In the genomic region with DNA sequence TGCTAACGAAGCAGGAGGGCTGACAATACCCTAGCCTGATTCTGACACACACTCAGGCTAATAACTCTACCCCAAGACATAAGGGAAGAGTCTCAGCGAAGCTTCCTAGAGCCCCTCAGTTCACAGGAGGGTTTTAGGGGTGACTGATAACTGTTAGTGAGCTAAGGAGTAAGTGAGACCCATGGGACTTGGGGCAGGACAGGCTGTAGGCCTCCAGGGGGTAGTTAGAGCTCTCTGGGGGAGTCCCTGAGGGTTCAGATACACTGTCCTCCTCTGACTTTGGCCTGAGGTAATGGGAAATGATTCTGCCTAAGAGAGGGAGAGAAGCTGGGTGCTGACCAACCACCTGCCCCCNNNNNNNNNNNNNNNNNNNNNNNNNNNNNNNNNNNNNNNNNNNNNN, we compare ENCODE assay signal across 31 mouse cellular contexts. TPM values are rescaled to one million over a fixed set of nuclear protein-coding genes. Genes with fewer than 3 reads are reported as not detected.
"Had no signal": no experiment of that assay in that cellular context is flagged by ENCODE, and none has a peak within 500 bp of the region (broad histone marks: within the 10 kb centered on the region; RNA-seq: fewer than 3 reads in every experiment).

No protein-coding gene starts in this region.

- H3K27me3 ChIP-seq: hindbrain, embryonic 15.5 days had no signal

- H3K4me3 ChIP-seq: heart, embryonic 12.5 days; heart, embryonic 15.5 days; hindbrain, embryonic 13.5 days; hindbrain, embryonic 15.5 days; kidney, embryonic 15.5 days; layer of hippocampus, adult 2 months; left cerebral cortex, adult 2 months; limb, embryonic 10.5 days; limb, embryonic 12.5 days; liver, embryonic 13.5 days; liver, embryonic 15.5 days had no signal

- ATAC-seq: hindbrain, postnatal 0 days; intestine, embryonic 16.5 days; liver, postnatal 0 days had no signal

- H3K27ac ChIP-seq: heart, embryonic 15.5 days; hindbrain, embryonic 13.5 days; hindbrain, embryonic 15.5 days; hindbrain, postnatal 0 days; kidney, embryonic 15.5 days; kidney, postnatal 0 days; layer of hippocampus, adult 2 months; left cerebral cortex, adult 2 months; limb, embryonic 10.5 days; limb, embryonic 12.5 days; liver, embryonic 13.5 days; liver, embryonic 15.5 days had no signal

- H3K4me2 ChIP-seq: heart, embryonic 12.5 days; heart, embryonic 15.5 days; hindbrain, embryonic 13.5 days; hindbrain, embryonic 15.5 days; kidney, embryonic 15.5 days; limb, embryonic 12.5 days; liver, embryonic 11.5 days; liver, embryonic 13.5 days; liver, embryonic 15.5 days had no signal

- DNase-seq: gastrocnemius, postnatal 14 days; gastrocnemius, postnatal 36 days; heart, adult 18-20 months; heart, postnatal 36 days; kidney, adult 11 months; kidney, adult 2 months; kidney, adult 9 months; kidney, postnatal 14 days; kidney, postnatal 4 days; liver; liver, embryonic 13.5 days; liver, postnatal 0 days had no signal

- H3K9ac ChIP-seq: heart, embryonic 12.5 days; heart, embryonic 15.5 days; hindbrain, embryonic 13.5 days; hindbrain, embryonic 15.5 days; kidney, embryonic 15.5 days; limb, embryonic 12.5 days; liver, embryonic 13.5 days; liver, embryonic 15.5 days; liver, postnatal 0 days had no signal

- H3K36me3 ChIP-seq: heart, embryonic 12.5 days; heart, embryonic 15.5 days; hindbrain, embryonic 13.5 days; hindbrain, embryonic 15.5 days; kidney, embryonic 15.5 days; limb, embryonic 10.5 days; limb, embryonic 12.5 days; liver, embryonic 13.5 days; liver, embryonic 15.5 days had no signal

- H3K9me3 ChIP-seq: heart, embryonic 12.5 days; heart, embryonic 15.5 days; hindbrain, embryonic 13.5 days; hindbrain, embryonic 15.5 days; kidney, embryonic 15.5 days; limb, embryonic 10.5 days; limb, embryonic 12.5 days; liver, embryonic 13.5 days; liver, embryonic 15.5 days had no signal

RNA-seq across cellular contexts. Expression of gene Spocd1, which starts 25.5 kb away (rescaled TPM):
- total RNA-seq: gastrocnemius, adult 18-20 months; gastrocnemius, adult 8-10 months; gastrocnemius, postnatal 14 days; gastrocnemius, postnatal 36 days; heart, adult 18-20 months; heart, postnatal 36 days; hematopoietic stem cell, adult 5-6 weeks had no signal
- polyA plus RNA-seq: gonadal fat pad, adult 2 months; hindbrain, embryonic 11.5 days; hindbrain, embryonic 13.5 days; intestine, embryonic 16.5 days; kidney, adult 2 months; kidney, embryonic 15.5 days; kidney, postnatal 0 days; limb, embryonic 10.5 days; limb, embryonic 12.5 days; liver, embryonic 13.5 days; liver, embryonic 15.5 days; liver, postnatal 0 days had no signal

RNA-seq across cellular contexts. Expression of gene Adgrb2, which starts 30.1 kb away (rescaled TPM):
- polyA plus RNA-seq: liver, postnatal 0 days had no signal
